Mouse (Mus musculus): Measurements from ENCODE around the gene Adprh. TPM values are rescaled to one million over a fixed set of nuclear protein-coding genes. Genes with fewer than 3 reads are reported as not detected.
A peak's percentile ranks its signal among the peaks of the same experiment; 100 is the strongest.

Gene Adprh
- polyA plus RNA-seq, 2 experiments from 2014 or later, result 73.1 to 92.7 TPM

GRCm38 (mm10) chr16:38442216-38442615, 10.3 kb downstream of the Adprh start:
- ATAC-seq, result no peak

GRCm38 (mm10) chr16:38441611-38442010, 10.9 kb downstream of the Adprh start:
- no peak for ATAC-seq

GRCm38 (mm10) chr16:38440403-38440802, 12.1 kb downstream of the Adprh start:
- ATAC-seq, result no peak

GRCm38 (mm10) chr16:38439190-38439589, 13.3 kb downstream of the Adprh start:
- ATAC-seq, result no peak

- no peak for ATAC-seq
Observed at GRCm38 (mm10) chr16:38434295-38434795, 18.2 kb downstream of the Adprh start.

GRCm38 (mm10) chr16:38433514-38433913, 19.0 kb downstream of the Adprh start:
- ATAC-seq, result no peak

- ATAC-seq, result no peak
Observed at GRCm38 (mm10) chr16:38432498-38433425, 19.7 kb downstream of the Adprh start, which contains the start of gene Pla1a. Pla1a (minus strand) TSS chr16:38433145.

GRCm38 (mm10) chr16:38431446-38432185, 20.9 kb downstream of the Adprh start:
- no peak for ATAC-seq

- no peak for ATAC-seq
Observed at GRCm38 (mm10) chr16:38425799-38426198, 26.7 kb downstream of the Adprh start.

- ATAC-seq, result no peak
Observed at GRCm38 (mm10) chr16:38425374-38425773, 27.1 kb downstream of the Adprh start.

- no peak for ATAC-seq
Observed at GRCm38 (mm10) chr16:38414953-38415352, 37.5 kb downstream of the Adprh start.

GRCm38 (mm10) chr16:38408416-38408815, 44.1 kb downstream of the Adprh start:
- no peak for ATAC-seq

- peak; percentile 29 for ATAC-seq
Observed at GRCm38 (mm10) chr16:38407584-38407983, 44.9 kb downstream of the Adprh start.

- peak; percentile 10 for ATAC-seq
Observed at GRCm38 (mm10) chr16:38406708-38407107, 45.8 kb downstream of the Adprh start.

GRCm38 (mm10) chr16:38406293-38406692, 46.2 kb downstream of the Adprh start:
- no peak for ATAC-seq

GRCm38 (mm10) chr16:38403639-38404038, 48.9 kb downstream of the Adprh start:
- ATAC-seq, result peak; percentile 84

GRCm38 (mm10) chr16:38401468-38401867, 51.0 kb downstream of the Adprh start:
- ATAC-seq, result no peak

GRCm38 (mm10) chr16:38400311-38400960, 52.1 kb downstream of the Adprh start:
- no peak for ATAC-seq

GRCm38 (mm10) chr16:38399531-38400231, 52.8 kb downstream of the Adprh start:
- ATAC-seq, result peak; percentile 19

- no peak for ATAC-seq
Observed at GRCm38 (mm10) chr16:38399076-38399475, 53.4 kb downstream of the Adprh start.

- ATAC-seq, result no peak
Observed at GRCm38 (mm10) chr16:38398266-38398665, 54.2 kb downstream of the Adprh start.

GRCm38 (mm10) chr16:38396155-38396554, 56.3 kb downstream of the Adprh start:
- peak; percentile 68 for ATAC-seq
